Mouse (Mus musculus) kidney, postnatal 0 days (tissue): ENCODE results near the gene Gpm6b. TPM values are rescaled to one million over a fixed set of nuclear protein-coding genes. Genes with fewer than 3 reads are reported as not detected.

Source experiments
- ATAC-seq: fragments of 200-750 bp; cut with Nextera tagmentation; replicated peaks from 2 replicates; pipeline ENCODE4 v1.8.0; 2017; ENCODE audit warnings: low read depth, moderate number of reproducible peaks, moderate TSS enrichment, moderate library complexity; ENCODE audit not compliant: low FRiP score
- DNase-seq: peaks from one replicate; pipeline ENCODE4 v3.0.0-alpha.2; 2016; ENCODE audit warnings: low spot score
- H3K27ac ChIP-seq: fragments of 300-500 bp; sonication (generic); 2 replicates; pipeline ENCODE4 v1.5.1; 2014; ENCODE audit warnings: mild to moderate bottlenecking
- H3K27me3 ChIP-seq: fragments of 300-500 bp; sonication (generic); 2 replicates; pipeline ENCODE4 v1.6.1; 2014; ENCODE audit warnings: low read length, mixed read lengths; ENCODE audit not compliant: insufficient read depth
- H3K36me3 ChIP-seq: fragments of 300-500 bp; sonication (generic); 2 replicates; pipeline ENCODE4 v1.6.1; 2014; ENCODE audit warnings: low read length, mixed read lengths; ENCODE audit not compliant: insufficient read depth
- H3K4me1 ChIP-seq: fragments of 300-500 bp; sonication (generic); replicated peaks from 2 replicates; pipeline ENCODE4 v1.6.1; 2014; ENCODE audit warnings: antibody characterized with exemption, low read length, mixed read lengths; ENCODE audit not compliant: insufficient read depth
- H3K4me2 ChIP-seq: fragments of 300-500 bp; sonication (generic); 2 replicates; pipeline ENCODE4 v1.6.1; 2014; ENCODE audit warnings: mild to moderate bottlenecking, low read length, moderate library complexity, mixed read lengths
- H3K4me3 ChIP-seq: fragments of 300-500 bp; sonication (generic); replicated peaks from 2 replicates; pipeline ENCODE4 v1.5.1; 2014; ENCODE audit warnings: low read depth, low read length
- H3K9ac ChIP-seq: fragments of 300-500 bp; sonication (generic); 2 replicates; pipeline ENCODE4 v1.6.1; 2014; ENCODE audit warnings: low read depth, low read length
- H3K9me3 ChIP-seq: fragments of 300-500 bp; sonication (generic); replicated peaks from 2 replicates; pipeline ENCODE4 v1.6.1; 2016; ENCODE audit warnings: low read length, inconsistent platforms, mixed read lengths
- CTCF ChIP-seq: IDR thresholded peaks from 2 replicates; pipeline ENCODE4 v1.5.1; 2016; ENCODE audit warnings: antibody characterized with exemption, low read depth, mild to moderate bottlenecking, moderate library complexity
- WGBS: fragments of 180-500 bp; shearing (Covaris S2); extraction: QIAGEN DNeasy Blood & Tissue Kit; methylation state at CpG from one replicate; pipeline ENCODE4 v1.1.7; 2014; 5-methylcytosine and 5-hydroxymethylcytosine counted together
- polyA plus RNA-seq: library from polyadenylated mRNA; unstranded; fragments of >200 nt; fragmentation: Nextera tagmentation; extraction: Ambion mirVana; gene quantifications from 2 replicates; pipeline ENCODE4 v1.2.1, GENCODE M21; 2015

Gene Gpm6b
- polyA plus RNA-seq, 1 experiment from 2014 or later, result 16.9 TPM

DNA sequence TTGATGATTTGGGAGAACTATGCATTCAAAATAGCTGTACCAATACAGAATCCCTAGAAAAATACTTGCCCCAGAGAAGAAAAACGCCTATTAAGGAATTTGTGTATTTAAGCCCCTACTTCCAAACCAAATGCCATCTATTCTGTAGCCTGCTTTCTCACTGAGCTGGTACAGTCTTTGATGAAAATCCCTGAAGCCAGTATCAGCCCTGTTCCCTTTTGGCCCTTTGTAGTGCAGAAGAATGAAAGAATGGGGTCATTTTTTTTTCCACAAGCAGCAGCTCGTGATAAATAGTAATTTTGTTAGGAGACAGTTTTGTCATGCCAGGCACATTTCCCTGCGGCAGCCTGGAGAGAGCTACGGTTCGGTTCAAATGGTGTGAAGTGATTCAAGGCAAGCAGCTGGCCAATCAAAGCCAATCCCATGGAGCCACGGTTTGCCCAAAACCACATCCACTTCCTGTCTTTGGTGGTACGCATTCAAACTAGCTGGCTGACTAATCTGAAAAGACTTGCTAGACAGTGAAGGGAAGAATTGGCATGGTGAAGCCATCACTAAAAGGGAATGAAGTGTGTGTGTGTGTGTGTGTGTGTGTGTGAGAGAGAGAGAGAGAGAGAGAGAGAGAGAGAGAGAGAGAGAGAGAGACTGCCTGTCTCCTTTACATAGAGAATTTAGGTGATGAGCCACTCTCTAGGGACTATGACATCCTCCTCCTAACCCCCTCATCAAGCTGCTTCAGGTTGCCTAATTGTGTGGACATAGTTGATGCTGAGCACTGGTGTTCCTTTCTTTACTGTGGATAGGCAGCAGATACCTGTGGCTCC lies 78.1 kb downstream of the Gpm6b start:
- Histone ChIP-seq H3K27me3 (no peaks in the 10 kb centered on the region), H3K4me2 (no peak overlapping the region), H3K4me3 (no peak overlapping the region), H3K27ac (no peak overlapping the region), H3K4me1 (no peaks in the 10 kb centered on the region), H3K36me3 (no peaks in the 10 kb centered on the region), H3K9me3 (no peaks in the 10 kb centered on the region), H3K9ac (no peak overlapping the region)
- no peak for TF ChIP-seq CTCF
- WGBS, result 75% methylated on average over 7 of the region's 7 CpGs
- no peak for DNase-seq
- no peak for ATAC-seq

GRCm38 (mm10) chrX:166317376-166317679 lies 78.6 kb downstream of the Gpm6b start:
- Histone ChIP-seq H3K9ac (no peak overlapping the region), H3K4me1 (no peaks in the 10 kb centered on the region), H3K27me3 (no peaks in the 10 kb centered on the region), H3K27ac (no peak overlapping the region), H3K9me3 (no peaks in the 10 kb centered on the region), H3K4me3 (no peak overlapping the region), H3K4me2 (no peak overlapping the region), H3K36me3 (no peaks in the 10 kb centered on the region)
- TF ChIP-seq CTCF, result no peak
- 89% methylated on average over 1 of the region's 1 CpGs for WGBS
- ATAC-seq (no peak), DNase-seq (no peak)

DNA sequence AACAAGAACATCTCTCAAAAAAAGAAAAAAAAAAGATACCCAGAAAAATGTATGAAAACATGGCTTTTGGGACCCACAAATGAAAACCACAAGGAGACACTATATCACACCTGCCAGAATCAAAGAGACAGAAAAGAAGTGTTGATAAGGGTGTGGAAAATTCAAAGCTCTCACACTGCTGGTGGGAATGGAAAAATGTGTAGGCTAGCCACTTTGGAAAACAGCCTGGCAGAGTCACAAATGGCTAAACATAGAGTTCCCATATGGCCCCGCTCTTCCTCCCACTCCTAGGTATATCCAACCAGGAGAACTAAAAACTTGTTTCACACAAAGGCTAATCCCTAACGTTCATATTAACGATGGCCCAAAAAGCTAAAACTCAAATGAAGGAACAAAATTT lies 84.5 kb downstream of the Gpm6b start:
- no peaks in the 10 kb centered on the region for H3K4me1 ChIP-seq
- H3K27ac ChIP-seq, result no peak overlapping the region
- no peak for DNase-seq
- H3K36me3 ChIP-seq, result no peaks in the 10 kb centered on the region
- no peak overlapping the region for H3K9ac ChIP-seq
- no peaks in the 10 kb centered on the region for H3K27me3 ChIP-seq
- no peak overlapping the region for H3K4me3 ChIP-seq
- no peaks in the 10 kb centered on the region for H3K9me3 ChIP-seq
- no peak overlapping the region for H3K4me2 ChIP-seq
- no peak for ATAC-seq
- no peak for TF ChIP-seq CTCF
- 89% methylated on average over 3 of the region's 3 CpGs for WGBS

- no peak for DNase-seq
- WGBS, result 68% methylated on average over 5 of the region's 5 CpGs
- no peak for TF ChIP-seq CTCF
- no peaks in the 10 kb centered on the region for H3K36me3 ChIP-seq
- no peak overlapping the region for H3K4me3 ChIP-seq
- H3K9ac ChIP-seq, result no peak overlapping the region
- H3K4me1 ChIP-seq, result no peaks in the 10 kb centered on the region
- no peaks in the 10 kb centered on the region for H3K9me3 ChIP-seq
- H3K4me2 ChIP-seq, result no peak overlapping the region
- ATAC-seq, result no peak
- no peak overlapping the region for H3K27ac ChIP-seq
- no peaks in the 10 kb centered on the region for H3K27me3 ChIP-seq
Measured at GRCm38 (mm10) chrX:166327621-166328020, 88.9 kb downstream of the Gpm6b start.

DNA sequence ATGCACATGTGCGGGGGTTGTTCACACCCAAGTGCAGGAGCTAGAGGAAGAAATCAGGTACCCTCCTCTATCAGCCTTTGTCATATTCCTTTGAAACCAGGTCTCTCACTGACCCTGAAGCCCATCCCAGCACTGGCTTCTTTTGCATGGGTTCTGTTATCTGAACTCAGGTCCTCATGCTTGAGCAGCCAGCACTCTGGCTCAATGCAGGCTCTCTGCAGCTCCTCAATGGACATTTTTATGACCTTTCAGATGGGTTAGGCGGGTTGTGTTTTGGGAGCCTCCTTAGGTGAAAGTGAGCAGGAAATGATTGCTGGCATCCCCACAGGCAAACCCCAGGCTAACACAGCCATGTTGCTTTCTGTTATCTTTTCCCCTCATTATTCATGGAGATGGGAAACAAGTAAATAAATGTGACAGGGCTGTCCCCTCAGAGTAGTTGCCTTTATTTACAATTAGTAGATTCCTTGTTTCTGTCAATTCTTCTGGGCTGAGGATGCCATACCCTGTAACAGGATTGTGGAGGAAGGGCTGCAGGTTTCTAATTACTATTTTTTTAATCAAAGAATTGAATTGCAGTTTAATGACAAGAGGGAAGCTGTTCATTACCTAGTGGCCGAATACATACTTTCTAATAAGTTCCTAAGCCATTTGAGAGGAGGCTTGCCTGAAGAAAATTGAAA lies 89.6 kb downstream of the Gpm6b start:
- Histone ChIP-seq H3K27me3 (no peaks in the 10 kb centered on the region), H3K4me1 (no peaks in the 10 kb centered on the region), H3K9ac (no peak overlapping the region), H3K9me3 (no peaks in the 10 kb centered on the region), H3K4me2 (no peak overlapping the region), H3K27ac (no peak overlapping the region), H3K36me3 (no peaks in the 10 kb centered on the region), H3K4me3 (no peak overlapping the region)
- 38% methylated on average over 3 of the region's 3 CpGs for WGBS
- DNase-seq, result peak; percentile 8
- no peak for TF ChIP-seq CTCF
- no peak for ATAC-seq

- no peak for TF ChIP-seq CTCF
- H3K27ac ChIP-seq, result no peak overlapping the region
- no peaks in the 10 kb centered on the region for H3K9me3 ChIP-seq
- ATAC-seq (no peak; the same call in 1 of the 2 replicates), DNase-seq (no peak)
- H3K27me3 ChIP-seq, result no peaks in the 10 kb centered on the region
- H3K36me3 ChIP-seq, result no peaks in the 10 kb centered on the region
- no peaks in the 10 kb centered on the region for H3K4me1 ChIP-seq
- no peak overlapping the region for H3K9ac ChIP-seq
- no peak overlapping the region for H3K4me2 ChIP-seq
- no peak overlapping the region for H3K4me3 ChIP-seq
- 32% methylated on average over 9 of the region's 9 CpGs for WGBS
Measured at GRCm38 (mm10) chrX:166328904-166329451, 90.3 kb downstream of the Gpm6b start.
